Mouse (Mus musculus) neutrophil, adult 59 days (primary cell): ENCODE results near the gene Gm28053. TPM values are rescaled to one million over a fixed set of nuclear protein-coding genes. Genes with fewer than 3 reads are reported as not detected.

ENCODE experiments used
- total RNA-seq, 2 experiments: library from RNA; stranded (reverse); gene quantifications; 1 replicate in 1 of 2; 2 replicates in 1 of 2; pipeline ENCODE4 v1.2.4; 2023

Gm28053 gene
- not detected for total RNA-seq

GRCm38 (mm10) chr6:48718455-48718854 is at the start of gene Gm28053, which contains the start of gene Gimap7:
Gene Gm28053 (plus strand): TSS chr6:48718607.
Gene Gimap7 (plus strand): TSS chr6:48718621.

GRCm38 (mm10) chr6:48675931-48676859 is 42.2 kb upstream of the Gm28053 start, which contains the start of gene Gimap9:
Gene Gimap9 (plus strand): TSS chr6:48676129.

GRCm38 (mm10) chr6:48684319-48684718 is 34.1 kb upstream of the Gm28053 start, which contains the start of gene Gimap4:
Gene Gimap4 (plus strand): TSS chr6:48684549.

GRCm38 (mm10) chr6:48738961-48739779 is 20.8 kb downstream of the Gm28053 start, which contains the start of gene Gimap1:
Gene Gimap1 (plus strand): TSS chr6:48739054.

GRCm38 (mm10) chr6:48745959-48746889 is 27.8 kb downstream of the Gm28053 start, which contains the start of gene Gimap5:
Gene Gimap5 (plus strand): TSS chr6:48746197.

GRCm38 (mm10) chr6:48770696-48771095 is 52.3 kb downstream of the Gm28053 start, which contains the start of gene Gimap3:
Gene Gimap3 (minus strand): TSS chr6:48770851.

Other genes with a start within 250 kb of the Gm28053 start
- under 1 TPM; 0.35 to 0.67 TPM for gene Atp6v0e2, start 181.0 kb upstream of the Gm28053 start, total RNA-seq
- gene Lrrc61, start 163.8 kb upstream of the Gm28053 start, total RNA-seq: 10 to 100 TPM; 26.3 to 32.0 TPM
- not detected for gene Rarres2, start 145.8 kb upstream of the Gm28053 start, total RNA-seq
- not detected for gene Gm45021, start 129.0 kb upstream of the Gm28053 start, total RNA-seq
- 1 to 10 TPM; 1.8 to 5.0 TPM for gene Repin1, start 124.7 kb upstream of the Gm28053 start, total RNA-seq
- gene Gm44965, start 124.7 kb upstream of the Gm28053 start, total RNA-seq: not detected
- 1 to 10 TPM in 1 of 2 experiments, under 1 TPM in 1; 0.89 to 3.1 TPM for gene Zfp775, start 116.5 kb upstream of the Gm28053 start, total RNA-seq
- under 1 TPM in 1 of 2 experiments, not detected in 1; 0.13 TPM for gene AI854703, start 91.8 kb upstream of the Gm28053 start, total RNA-seq
- under 1 TPM; 0.26 to 0.31 TPM for gene Gimap8, start 71.4 kb upstream of the Gm28053 start, total RNA-seq
- gene Gimap9, start 42.5 kb upstream of the Gm28053 start, total RNA-seq: 1 to 10 TPM; 3.6 to 4.9 TPM
- under 1 TPM; 0.66 to 0.95 TPM for gene Gimap4, start 34.1 kb upstream of the Gm28053 start, total RNA-seq
- gene Gimap6, start 10.4 kb upstream of the Gm28053 start, total RNA-seq: 1 to 10 TPM; 5.0 to 5.9 TPM
- under 1 TPM in 1 of 2 experiments, not detected in 1; 0.56 TPM for gene Gimap7, start within 50 bp of the Gm28053 start, total RNA-seq
- gene Gimap1, start 20.4 kb downstream of the Gm28053 start, total RNA-seq: 1 to 10 TPM in 1 of 2 experiments, under 1 TPM in 1; 0.93 to 1.1 TPM
- gene Gimap5, start 27.6 kb downstream of the Gm28053 start, total RNA-seq: 1 to 10 TPM; 1.1 to 1.4 TPM
- gene Gimap3, start 52.2 kb downstream of the Gm28053 start, total RNA-seq: 1 to 10 TPM in 1 of 2 experiments, under 1 TPM in 1; 0.89 to 1.3 TPM
- gene Tmem176a, start 122.3 kb downstream of the Gm28053 start, total RNA-seq: 10 to 100 TPM in 1 of 2 experiments, 1 to 10 TPM in 1; 8.1 to 19.0 TPM
- gene Tmem176b, start 122.9 kb downstream of the Gm28053 start, total RNA-seq: 10 to 100 TPM; 19.5 to 23.8 TPM
- not detected for gene Aoc1, start 154.3 kb downstream of the Gm28053 start, total RNA-seq
- gene 1600015I10Rik, start 211.3 kb downstream of the Gm28053 start, total RNA-seq: under 1 TPM in 1 of 2 experiments, not detected in 1; 0.13 TPM